Mouse (Mus musculus): ENCODE results near the gene Pld2.

- TF ChIP-seq POLR2A (IDR thresholded peaks at IDR 0.05; ENCODE audit: low read depth, low read length): no peak
- no peak for TF ChIP-seq CTCF (IDR thresholded peaks at IDR 0.05; ENCODE audit: borderline replicate concordance, insufficient read depth, low read length)
Measured at GRCm38 (mm10) chr11:70511242-70511641, 28.6 kb upstream of the Pld2 start.

All from embryonic fibroblast, embryonic 13.5 days (primary cell).